Mouse (Mus musculus) kidney, postnatal 0 days (tissue): ENCODE measurements around the gene Ovol3. TPM values are rescaled to one million over a fixed set of nuclear protein-coding genes. Genes with fewer than 3 reads are reported as not detected.
"Not testable (repeated sequence)": the region's sequence is repeated elsewhere in the genome, so short reads cannot be mapped to it uniquely, and the experiment has no call there.

ENCODE experiments used
- ATAC-seq: fragments of 200-750 bp; cut with Nextera tagmentation; replicated peaks from 2 replicates; pipeline ENCODE4 v1.8.0; 2017; ENCODE audit warnings: low read depth, moderate number of reproducible peaks, moderate TSS enrichment, moderate library complexity; ENCODE audit not compliant: low FRiP score
- DNase-seq: peaks from one replicate; pipeline ENCODE4 v3.0.0-alpha.2; 2016; ENCODE audit warnings: low spot score
- H3K27ac ChIP-seq: fragments of 300-500 bp; sonication (generic); 2 replicates; pipeline ENCODE4 v1.5.1; 2014; ENCODE audit warnings: mild to moderate bottlenecking
- H3K27me3 ChIP-seq: fragments of 300-500 bp; sonication (generic); 2 replicates; pipeline ENCODE4 v1.6.1; 2014; ENCODE audit warnings: low read length, mixed read lengths; ENCODE audit not compliant: insufficient read depth
- H3K36me3 ChIP-seq: fragments of 300-500 bp; sonication (generic); 2 replicates; pipeline ENCODE4 v1.6.1; 2014; ENCODE audit warnings: low read length, mixed read lengths; ENCODE audit not compliant: insufficient read depth
- H3K4me1 ChIP-seq: fragments of 300-500 bp; sonication (generic); replicated peaks from 2 replicates; pipeline ENCODE4 v1.6.1; 2014; ENCODE audit warnings: antibody characterized with exemption, low read length, mixed read lengths; ENCODE audit not compliant: insufficient read depth
- H3K4me2 ChIP-seq: fragments of 300-500 bp; sonication (generic); 2 replicates; pipeline ENCODE4 v1.6.1; 2014; ENCODE audit warnings: mild to moderate bottlenecking, low read length, moderate library complexity, mixed read lengths
- H3K4me3 ChIP-seq: fragments of 300-500 bp; sonication (generic); replicated peaks from 2 replicates; pipeline ENCODE4 v1.5.1; 2014; ENCODE audit warnings: low read depth, low read length
- H3K9ac ChIP-seq: fragments of 300-500 bp; sonication (generic); 2 replicates; pipeline ENCODE4 v1.6.1; 2014; ENCODE audit warnings: low read depth, low read length
- H3K9me3 ChIP-seq: fragments of 300-500 bp; sonication (generic); replicated peaks from 2 replicates; pipeline ENCODE4 v1.6.1; 2016; ENCODE audit warnings: low read length, inconsistent platforms, mixed read lengths
- CTCF ChIP-seq: IDR thresholded peaks from 2 replicates; pipeline ENCODE4 v1.5.1; 2016; ENCODE audit warnings: antibody characterized with exemption, low read depth, mild to moderate bottlenecking, moderate library complexity
- WGBS: fragments of 180-500 bp; shearing (Covaris S2); extraction: QIAGEN DNeasy Blood & Tissue Kit; methylation state at CpG from one replicate; pipeline ENCODE4 v1.1.7; 2014; 5-methylcytosine and 5-hydroxymethylcytosine counted together
- polyA plus RNA-seq: library from polyadenylated mRNA; unstranded; fragments of >200 nt; fragmentation: Nextera tagmentation; extraction: Ambion mirVana; gene quantifications from 2 replicates; pipeline ENCODE4 v1.2.1, GENCODE M21; 2015

The Ovol3 gene
- polyA plus RNA-seq, 1 experiment from 2014 or later, result not detected

GRCm38 (mm10) chr7:30205383-30205782 is 30.1 kb downstream of the Ovol3 start:
- no peak overlapping the region for H3K4me2 ChIP-seq
- TF ChIP-seq CTCF, result peak; percentile 88
- H3K27ac ChIP-seq, result no peak overlapping the region
- no peaks in the 10 kb centered on the region for H3K27me3 ChIP-seq
- WGBS, result 5% methylated on average over 2 of the region's 2 CpGs
- no peak overlapping the region for H3K9ac ChIP-seq
- no peak for ATAC-seq
- peak; percentile 80 for DNase-seq
- no peaks in the 10 kb centered on the region for H3K36me3 ChIP-seq
- no peaks in the 10 kb centered on the region for H3K9me3 ChIP-seq
- no peaks in the 10 kb centered on the region for H3K4me1 ChIP-seq
- no peak overlapping the region for H3K4me3 ChIP-seq

DNA sequence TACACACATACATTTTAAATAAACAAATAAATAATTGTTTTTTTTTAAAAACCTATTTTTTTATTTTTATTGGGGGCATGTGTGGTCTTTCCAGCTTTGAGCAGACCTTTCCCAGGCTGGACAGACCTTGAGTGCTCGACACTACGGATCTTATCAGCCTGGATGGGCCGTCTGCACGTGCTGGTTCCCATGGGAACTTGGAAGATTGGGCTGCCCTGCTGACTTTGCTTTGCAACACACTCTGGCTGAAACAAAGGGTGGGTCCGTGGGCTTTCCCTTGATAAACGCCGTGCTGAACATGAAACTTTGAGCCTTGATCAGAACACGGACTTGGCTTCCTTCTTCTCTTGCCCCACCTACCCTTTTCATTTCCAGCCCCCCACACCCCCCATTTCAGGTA is 31.1 kb downstream of the Ovol3 start:
- Histone ChIP-seq H3K27ac (no peak overlapping the region), H3K36me3 (no peaks in the 10 kb centered on the region), H3K4me1 (no peaks in the 10 kb centered on the region), H3K27me3 (no peaks in the 10 kb centered on the region), H3K4me2 (no peak overlapping the region), H3K9ac (no peak overlapping the region), H3K4me3 (no peak overlapping the region), H3K9me3 (no peaks in the 10 kb centered on the region)
- DNase-seq, result no peak
- 46% methylated on average over 8 of the region's 8 CpGs for WGBS
- no peak for ATAC-seq
- no peak for TF ChIP-seq CTCF

DNA sequence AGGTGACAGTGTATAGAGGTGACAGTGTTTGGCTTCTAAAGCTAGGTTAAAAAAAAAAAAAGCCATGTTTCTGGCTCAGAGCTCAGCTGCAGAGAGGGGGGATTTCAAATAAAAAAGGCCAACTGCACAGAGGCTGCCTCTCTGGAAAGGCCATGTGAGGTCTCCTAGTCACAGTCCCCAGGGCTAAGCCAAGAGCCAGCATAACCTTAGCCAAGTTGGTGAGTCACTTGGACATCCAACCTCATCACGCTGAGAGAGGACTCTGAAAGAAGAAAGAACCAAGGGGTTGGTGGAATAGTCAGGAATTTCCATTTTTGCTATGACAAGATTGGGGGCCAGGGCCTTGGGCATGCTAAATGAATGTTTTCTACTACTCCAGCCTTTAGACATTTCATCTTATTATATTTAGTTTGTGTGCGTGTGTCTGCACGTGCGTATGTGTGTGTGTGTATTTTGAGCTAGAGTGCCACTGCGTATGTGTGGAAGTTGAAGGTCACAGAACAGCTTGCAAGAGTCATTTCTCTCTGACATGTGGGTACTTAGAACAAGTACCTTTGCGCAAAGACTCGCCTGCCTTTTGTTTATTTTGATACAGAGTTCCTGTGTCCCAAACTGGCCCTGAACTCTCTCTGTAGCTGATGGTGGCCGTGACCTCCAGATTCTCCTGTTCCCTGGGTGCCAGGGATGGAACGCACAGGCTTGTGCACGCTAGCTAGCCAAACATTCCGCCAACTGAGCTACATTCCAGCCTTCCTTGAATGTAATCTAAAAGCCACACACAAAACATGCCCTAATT is 32.4 kb downstream of the Ovol3 start:
- TF ChIP-seq CTCF, result no peak
- no peak overlapping the region for H3K4me3 ChIP-seq
- ATAC-seq (no peak), DNase-seq (no peak)
- H3K4me2 ChIP-seq, result no peak overlapping the region
- H3K36me3 ChIP-seq, result no peaks in the 10 kb centered on the region
- 77% methylated on average over 11 of the region's 11 CpGs for WGBS
- H3K27ac ChIP-seq, result no peak overlapping the region
- no peak overlapping the region for H3K9ac ChIP-seq
- H3K27me3 ChIP-seq, result no peaks in the 10 kb centered on the region
- H3K9me3 ChIP-seq, result no peaks in the 10 kb centered on the region
- no peaks in the 10 kb centered on the region for H3K4me1 ChIP-seq

GRCm38 (mm10) chr7:30200661-30201060 is 34.9 kb downstream of the Ovol3 start:
- not testable (repeated sequence) for H3K9ac ChIP-seq, H3K27ac ChIP-seq, DNase-seq, H3K36me3 ChIP-seq, H3K9me3 ChIP-seq, H3K4me2 ChIP-seq, H3K4me3 ChIP-seq, H3K27me3 ChIP-seq, H3K4me1 ChIP-seq, ATAC-seq
- WGBS, result 88% methylated on average over 5 of the region's 5 CpGs

DNA sequence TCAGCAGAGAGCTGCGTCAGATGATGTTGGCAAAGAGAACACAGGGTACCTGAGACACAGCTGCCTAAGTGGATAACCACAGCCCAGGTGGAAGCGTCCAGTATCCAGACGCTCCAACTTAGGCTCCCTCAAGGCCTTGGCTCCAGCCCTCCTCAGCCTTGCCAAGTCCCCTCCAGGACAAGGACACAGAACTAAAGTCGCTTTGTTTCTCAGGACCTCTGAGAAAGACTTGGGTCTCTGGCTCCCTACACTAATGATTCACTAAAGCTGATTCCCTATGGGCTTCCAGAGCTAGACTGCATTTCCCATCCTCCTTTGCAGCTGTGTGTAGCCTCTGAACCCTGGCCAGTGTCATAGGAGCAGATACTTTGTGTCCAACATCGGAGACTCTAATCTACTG is 35.3 kb downstream of the Ovol3 start:
- Histone ChIP-seq H3K36me3 (no peaks in the 10 kb centered on the region), H3K4me2 (no peak overlapping the region), H3K27ac (no peak overlapping the region), H3K27me3 (no peaks in the 10 kb centered on the region), H3K9me3 (no peaks in the 10 kb centered on the region), H3K9ac (no peak overlapping the region), H3K4me3 (no peak overlapping the region), H3K4me1 (0 out of 2 replicates have a peak, but pooled peaks cover 5% of the 10 kb centered on the region)
- no peak for DNase-seq
- ATAC-seq, result no peak
- no peak for TF ChIP-seq CTCF
- 74% methylated on average over 5 of the region's 5 CpGs for WGBS

DNA sequence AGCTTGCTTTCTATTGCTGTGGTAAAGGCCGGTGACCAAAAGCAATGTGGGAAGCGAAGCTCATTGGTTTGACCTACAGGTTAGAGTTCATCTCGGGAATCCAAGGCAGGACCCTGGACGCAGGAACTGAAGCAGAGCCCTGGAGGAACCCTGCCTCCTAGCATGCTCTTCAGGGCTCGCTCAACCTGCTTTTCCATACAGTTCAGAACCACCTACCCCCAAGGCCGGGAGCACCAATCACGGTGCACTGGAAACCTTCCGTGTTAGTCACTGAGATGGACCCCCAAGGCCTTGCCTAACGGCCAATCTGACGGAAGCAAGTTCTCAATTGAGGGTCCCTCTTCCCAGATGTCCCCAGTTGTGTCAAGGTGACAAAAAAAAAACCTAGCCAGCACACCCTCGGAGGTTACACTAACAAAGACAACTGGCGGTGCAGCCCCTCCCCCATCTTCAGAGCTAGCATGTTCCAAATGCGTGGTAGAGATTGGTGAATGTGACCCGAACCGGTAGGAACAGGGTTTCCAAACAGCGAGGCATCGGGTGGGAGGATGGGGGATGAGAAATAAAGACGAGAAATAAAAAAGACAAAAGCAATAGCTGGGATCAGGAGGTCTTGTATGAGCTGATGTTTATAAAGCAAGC is 35.9 kb downstream of the Ovol3 start:
- Histone ChIP-seq H3K27ac (no peak overlapping the region), H3K9me3 (no peaks in the 10 kb centered on the region), H3K4me3 (no peak overlapping the region), H3K4me2 (no peak overlapping the region), H3K9ac (no peak overlapping the region), H3K36me3 (no peaks in the 10 kb centered on the region), H3K4me1 (0 out of 2 replicates have a peak, but pooled peaks cover 7% of the 10 kb centered on the region), H3K27me3 (no peaks in the 10 kb centered on the region)
- 68% methylated on average over 18 of the region's 18 CpGs for WGBS
- no peak for TF ChIP-seq CTCF
- ATAC-seq (no peak), DNase-seq (no peak)
